Mouse (Mus musculus) hindbrain, embryonic 14.5 days (tissue): ENCODE data around the gene 1500009C09Rik. TPM values are rescaled to one million over a fixed set of nuclear protein-coding genes. Genes with fewer than 3 reads are reported as not detected.

Source experiments
- ATAC-seq: fragments of 200-750 bp; cut with Nextera tagmentation; 2 replicates; pipeline ENCODE4 v1.8.0; 2017; ENCODE audit warnings: moderate number of reproducible peaks, mild to moderate bottlenecking, moderate TSS enrichment, moderate library complexity; ENCODE audit not compliant: low FRiP score
- DNase-seq: peaks from one replicate; pipeline ENCODE4 v3.0.0-alpha.2; 2015; ENCODE audit warnings: low spot score
- H3K27ac ChIP-seq: fragments of 300-500 bp; sonication (generic); 2 replicates; pipeline ENCODE4 v1.5.1; 2014; ENCODE audit warnings: mild to moderate bottlenecking, moderate library complexity
- H3K27me3 ChIP-seq: fragments of 300-500 bp; sonication (generic); 2 replicates; pipeline ENCODE4 v1.6.1; 2014; ENCODE audit warnings: mild to moderate bottlenecking, low read length, mixed read lengths; ENCODE audit not compliant: control insufficient read depth, insufficient read depth
- H3K36me3 ChIP-seq: fragments of 300-500 bp; sonication (generic); replicated peaks from 2 replicates; pipeline ENCODE4 v1.6.1; 2014; ENCODE audit not compliant: control insufficient read depth, insufficient read depth
- H3K4me1 ChIP-seq: fragments of 300-500 bp; sonication (generic); replicated peaks from 2 replicates; pipeline ENCODE4 v1.6.1; 2014; ENCODE audit warnings: antibody characterized with exemption, low read length, mixed read lengths; ENCODE audit not compliant: control insufficient read depth, insufficient read depth
- H3K4me2 ChIP-seq: fragments of 300-500 bp; sonication (generic); replicated peaks from 2 replicates; pipeline ENCODE4 v1.6.1; 2014; ENCODE audit warnings: mild to moderate bottlenecking, moderate library complexity
- H3K4me3 ChIP-seq: fragments of 300-500 bp; sonication (generic); replicated peaks from 2 replicates; pipeline ENCODE4 v1.5.1; 2014; ENCODE audit warnings: mild to moderate bottlenecking, low read length
- H3K9ac ChIP-seq: fragments of 300-500 bp; sonication (generic); 2 replicates; pipeline ENCODE4 v1.6.1; 2014
- H3K9me3 ChIP-seq: fragments of 300-500 bp; sonication (generic); 2 replicates; pipeline ENCODE4 v1.6.1; 2016; ENCODE audit warnings: low read length; ENCODE audit not compliant: control insufficient read depth
- WGBS: fragments of 180-500 bp; shearing (Covaris S2); extraction: QIAGEN DNeasy Blood & Tissue Kit; methylation state at CpG from one replicate; pipeline ENCODE4 v1.1.7; 2014; 5-methylcytosine and 5-hydroxymethylcytosine counted together
- polyA plus RNA-seq: library from polyadenylated mRNA; unstranded; fragments of >200 nt; fragmentation: Nextera tagmentation; extraction: Ambion mirVana; gene quantifications from 2 replicates; pipeline ENCODE4 v1.2.1, GENCODE M21; 2014

The 1500009C09Rik gene
- polyA plus RNA-seq, result 10.2 and 13.2 TPM in 2 replicates

GRCm38 (mm10) chr15:82252097-82252496, at the start of gene 1500009C09Rik:
TSS of gene 1500009C09Rik (plus strand) at chr15:82252397.
- Histone ChIP-seq H3K27me3 (no peaks in the 10 kb centered on the region), H3K4me3 (no peak within 1 kb of the TSS)
- WGBS, result 93% methylated on average over 6 of the region's 6 CpGs

GRCm38 (mm10) chr15:82203090-82203489, 49.1 kb upstream of the 1500009C09Rik start:
- DNase-seq (no peak), ATAC-seq (no peak)
- Histone ChIP-seq H3K4me1 (peaks cover 19% of the 10 kb centered on the region), H3K9me3 (no peaks in the 10 kb centered on the region), H3K4me2 (no peak overlapping the region), H3K36me3 (peaks cover 82% of the 10 kb centered on the region), H3K27ac (no peak overlapping the region), H3K27me3 (peaks cover 21% of the 10 kb centered on the region), H3K9ac (no peak overlapping the region), H3K4me3 (no peak overlapping the region)
- 89% methylated on average over 10 of the region's 10 CpGs for WGBS

More at GRCm38 (mm10) chr15:82252097-82252496, at the start of gene 1500009C09Rik:
- Histone ChIP-seq H3K4me2 (no peak within 1 kb of the TSS), H3K27ac (no peak within 1 kb of the TSS), H3K36me3 (no peaks in the 10 kb centered on the region), H3K9ac (no peak within 1 kb of the TSS), H3K9me3 (no peaks in the 10 kb centered on the region), H3K4me1 (peaks cover 18% of the 10 kb centered on the region)
- DNase-seq (no peak), ATAC-seq (no peak)

- Histone ChIP-seq H3K36me3 (peaks cover 75% of the 10 kb centered on the region), H3K27ac (no peak overlapping the region), H3K4me3 (no peak overlapping the region), H3K4me1 (peaks cover 19% of the 10 kb centered on the region), H3K9me3 (no peaks in the 10 kb centered on the region), H3K27me3 (peaks cover 26% of the 10 kb centered on the region), H3K4me2 (no peak overlapping the region), H3K9ac (no peak overlapping the region)
- WGBS, result 65% methylated on average over 20 of the region's 20 CpGs
- DNase-seq, result no peak
- no peak for ATAC-seq
Observed at GRCm38 (mm10) chr15:82203611-82204351, 48.4 kb upstream of the 1500009C09Rik start.

- Histone ChIP-seq H3K27me3 (peaks cover 37% of the 10 kb centered on the region), H3K9ac (no peak overlapping the region), H3K36me3 (peaks cover 64% of the 10 kb centered on the region), H3K4me1 (peaks cover 19% of the 10 kb centered on the region), H3K9me3 (no peaks in the 10 kb centered on the region), H3K4me3 (no peak overlapping the region), H3K4me2 (no peak overlapping the region), H3K27ac (no peak overlapping the region)
- ATAC-seq, result no peak
- DNase-seq, result no peak
- 66% methylated on average over 10 of the region's 10 CpGs for WGBS
Observed at GRCm38 (mm10) chr15:82204680-82205371, 47.4 kb upstream of the 1500009C09Rik start.

- H3K27ac ChIP-seq, result no peak overlapping the region
Observed at GRCm38 (mm10) chr15:82206365-82207104, 45.7 kb upstream of the 1500009C09Rik start.

GRCm38 (mm10) chr15:82207105-82207459, 45.1 kb upstream of the 1500009C09Rik start:
- Histone ChIP-seq H3K27ac (no peak overlapping the region), H3K9ac (no peak overlapping the region), H3K9me3 (no peaks in the 10 kb centered on the region), H3K4me1 (peaks cover 23% of the 10 kb centered on the region), H3K36me3 (peaks cover 42% of the 10 kb centered on the region), H3K27me3 (peaks cover 59% of the 10 kb centered on the region), H3K4me2 (peak overlapping the region; percentile 30), H3K4me3 (no peak overlapping the region)
- 16% methylated on average over 34 of the region's 34 CpGs for WGBS
- no peak for DNase-seq
- no peak for ATAC-seq

More at GRCm38 (mm10) chr15:82206365-82207104, 45.7 kb upstream of the 1500009C09Rik start:
- Histone ChIP-seq H3K36me3 (peaks cover 48% of the 10 kb centered on the region), H3K4me2 (peak overlapping the region; percentile 30; the same call in 1 of the 2 replicates), H3K9ac (0 out of 2 replicates have a peak overlapping the region, but pooled peaks have one; percentile 20), H3K9me3 (no peaks in the 10 kb centered on the region), H3K27me3 (peaks cover 54% of the 10 kb centered on the region), H3K4me1 (peaks cover 19% of the 10 kb centered on the region), H3K4me3 (no peak overlapping the region)
- 39% methylated on average over 9 of the region's 9 CpGs for WGBS
- DNase-seq (peak; percentile 60), ATAC-seq (peak; percentile 83)

- H3K4me2 ChIP-seq, result peak overlapping the region; percentile 30
- no peak overlapping the region for H3K27ac ChIP-seq
- DNase-seq, result no peak
- 13% methylated on average over 30 of the region's 30 CpGs for WGBS
- H3K4me1 ChIP-seq, result peaks cover 25% of the 10 kb centered on the region
- no peaks in the 10 kb centered on the region for H3K9me3 ChIP-seq
- H3K27me3 ChIP-seq, result peaks cover 65% of the 10 kb centered on the region
- no peak overlapping the region for H3K9ac ChIP-seq
- ATAC-seq, result no peak
- H3K36me3 ChIP-seq, result peaks cover 37% of the 10 kb centered on the region
- no peak overlapping the region for H3K4me3 ChIP-seq
Observed at GRCm38 (mm10) chr15:82207504-82208219, 44.5 kb upstream of the 1500009C09Rik start.

GRCm38 (mm10) chr15:82208307-82208706, 43.9 kb upstream of the 1500009C09Rik start:
- H3K9me3 ChIP-seq, result no peaks in the 10 kb centered on the region
- no peak overlapping the region for H3K4me3 ChIP-seq
- peaks cover 30% of the 10 kb centered on the region for H3K36me3 ChIP-seq
- DNase-seq (no peak), ATAC-seq (no peak)
- no peak overlapping the region for H3K4me2 ChIP-seq
- H3K9ac ChIP-seq, result no peak overlapping the region
- 88% methylated on average over 8 of the region's 8 CpGs for WGBS
- no peak overlapping the region for H3K27ac ChIP-seq
- H3K4me1 ChIP-seq, result peaks cover 25% of the 10 kb centered on the region
- H3K27me3 ChIP-seq, result peaks cover 71% of the 10 kb centered on the region
